Mouse (Mus musculus): Measurements from ENCODE around the gene BC107364.
"Not testable (repeated sequence)": the region's sequence is repeated elsewhere in the genome, so short reads cannot be mapped to it uniquely, and the experiment has no call there.

Gene BC107364

DNA sequence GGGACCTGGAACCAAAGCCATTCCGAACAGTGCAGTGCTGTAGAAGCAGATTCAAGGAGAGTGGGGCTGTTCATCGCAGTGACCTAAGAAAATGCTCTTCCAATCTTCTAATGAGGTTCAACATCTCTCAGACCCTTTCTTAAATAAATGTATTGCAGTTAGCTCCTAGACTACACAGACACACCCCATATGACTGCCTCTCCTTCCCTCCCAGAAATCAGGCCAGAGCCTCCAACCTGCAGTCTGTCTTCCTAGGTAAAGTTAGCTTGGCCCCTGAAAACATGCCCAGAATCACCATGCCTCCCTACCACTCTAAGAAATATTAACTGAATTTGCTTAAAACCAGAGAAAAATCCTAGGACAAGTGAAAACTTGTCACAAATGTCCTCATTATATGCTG lies 33.3 kb upstream of the BC107364 start:
- DNase-seq = no peak

DNA sequence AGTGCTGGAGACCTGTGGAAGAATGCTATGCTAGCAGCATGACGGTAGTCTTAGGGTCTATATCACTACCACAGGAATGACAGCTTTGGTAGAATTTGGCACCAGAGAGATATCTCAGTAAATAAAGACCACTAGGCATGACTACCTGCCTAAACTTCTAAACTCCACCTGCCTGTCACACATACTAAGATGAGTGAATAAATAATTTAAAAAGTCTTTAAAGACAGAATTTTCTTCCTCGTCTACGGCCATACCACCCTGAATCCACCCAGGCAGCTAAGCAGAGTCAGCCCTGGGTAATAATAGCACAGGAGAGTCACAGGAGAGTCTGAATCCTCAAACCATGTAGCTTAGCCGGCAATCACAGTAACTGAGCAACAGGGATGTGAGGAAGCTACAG lies 32.8 kb upstream of the BC107364 start:
- DNase-seq = no peak

DNA sequence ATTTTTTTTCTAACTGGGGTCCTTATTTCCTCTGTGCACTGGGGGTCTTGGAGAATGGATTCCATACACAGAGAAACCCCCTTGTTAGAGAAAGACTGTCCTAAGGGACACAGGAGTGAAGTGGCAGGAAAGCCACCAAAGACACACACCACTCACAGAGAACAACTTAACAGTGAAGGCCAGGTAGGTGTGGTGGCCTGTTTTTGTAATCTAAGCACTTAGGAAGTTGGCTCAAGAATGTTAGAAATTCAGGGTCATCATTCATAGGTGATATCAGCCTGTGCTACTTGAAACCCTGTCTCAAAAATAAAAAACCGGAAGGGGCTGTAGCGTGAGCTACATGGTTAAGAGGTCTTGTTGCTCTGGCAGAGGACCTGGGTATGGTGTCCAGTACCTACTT lies 31.8 kb upstream of the BC107364 start:
- DNase-seq = no peak

DNA sequence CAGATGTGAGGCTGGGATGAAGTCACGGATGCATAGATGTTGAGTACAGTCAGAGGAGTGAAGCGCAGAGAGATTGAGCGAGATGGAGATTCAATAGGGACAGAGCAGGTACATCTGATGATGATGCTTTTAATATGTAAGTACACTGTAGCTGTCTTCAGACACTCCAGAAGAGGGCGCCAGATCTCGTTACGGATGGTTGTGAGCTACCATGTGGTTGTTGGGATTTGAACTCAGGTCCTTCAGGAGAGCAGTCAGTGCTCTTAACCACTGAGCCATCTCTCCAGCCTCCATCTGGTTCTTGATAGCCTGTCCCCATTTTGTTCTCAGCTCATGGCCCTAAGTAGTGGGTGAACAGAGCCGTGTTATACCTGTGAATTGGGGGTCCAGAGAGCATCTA lies 30.9 kb upstream of the BC107364 start:
- not testable (repeated sequence) for DNase-seq

DNA sequence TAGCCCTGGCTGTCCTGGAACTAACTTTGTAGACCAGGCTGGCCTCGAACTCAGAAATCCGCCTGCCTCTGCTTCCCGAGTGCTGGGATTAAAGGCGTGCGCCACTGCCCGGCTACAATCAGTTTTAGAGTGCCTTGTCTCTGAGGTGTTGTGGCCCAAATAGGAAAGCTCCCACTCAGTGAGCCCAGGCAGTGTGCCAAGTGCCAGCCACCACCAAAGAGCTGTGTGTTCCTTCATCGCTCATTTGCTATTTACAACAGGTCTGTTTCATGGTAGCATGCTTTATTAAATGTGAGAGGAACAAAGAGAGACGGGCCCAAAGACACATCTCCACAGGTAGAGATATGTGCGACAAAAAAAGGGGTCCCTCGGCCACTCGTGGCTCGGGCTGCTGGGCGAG lies 30.3 kb upstream of the BC107364 start:
- DNase-seq = no peak

DNA sequence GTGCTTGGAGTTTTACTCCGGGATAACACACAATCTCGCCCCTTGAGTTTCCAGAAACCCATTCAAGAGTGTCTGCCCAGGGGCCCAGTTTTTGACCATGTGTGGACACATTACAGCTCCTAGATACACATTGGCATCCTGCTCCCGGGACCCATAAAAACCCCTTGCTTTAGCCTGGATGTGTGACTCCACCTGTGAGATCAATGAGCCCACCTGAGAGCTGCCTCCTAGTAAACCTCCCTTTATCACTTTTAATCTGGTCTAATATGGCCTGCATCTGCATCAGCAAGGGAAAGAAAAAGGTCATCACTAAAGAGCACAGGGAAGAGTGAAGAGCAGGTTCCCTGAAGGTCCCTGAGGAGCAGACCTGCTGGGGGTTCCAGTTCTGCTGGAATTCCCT lies 29.8 kb upstream of the BC107364 start:
- no peak for DNase-seq

DNA sequence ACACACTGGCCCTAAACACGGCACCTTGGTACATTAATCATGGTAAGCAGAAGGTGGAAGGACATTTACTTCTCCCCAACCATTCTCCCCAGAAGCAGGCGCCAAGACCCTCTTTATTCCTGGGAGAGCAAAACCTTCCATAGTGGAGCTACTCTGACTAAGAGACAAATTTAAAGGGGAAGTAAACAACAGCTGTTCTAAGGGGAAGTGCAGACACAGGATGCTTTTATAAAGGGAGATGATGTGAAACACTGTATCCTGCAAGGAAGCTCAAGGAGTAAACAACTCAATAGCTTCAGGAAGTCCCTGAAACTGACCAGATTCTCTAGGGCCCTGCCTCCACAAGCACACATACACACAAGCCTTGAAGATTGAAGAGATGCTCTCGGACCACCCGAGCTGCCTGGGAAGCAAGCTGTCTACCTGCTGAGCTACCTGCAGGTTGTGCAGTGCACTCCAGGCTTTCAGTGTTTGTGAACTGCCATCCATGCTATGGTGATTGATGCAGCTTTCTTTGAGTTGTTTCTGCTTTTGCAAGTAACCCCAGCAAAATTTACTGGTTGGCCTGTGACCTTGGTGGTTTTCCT lies 28.7 kb upstream of the BC107364 start:
- no peak for DNase-seq

DNA sequence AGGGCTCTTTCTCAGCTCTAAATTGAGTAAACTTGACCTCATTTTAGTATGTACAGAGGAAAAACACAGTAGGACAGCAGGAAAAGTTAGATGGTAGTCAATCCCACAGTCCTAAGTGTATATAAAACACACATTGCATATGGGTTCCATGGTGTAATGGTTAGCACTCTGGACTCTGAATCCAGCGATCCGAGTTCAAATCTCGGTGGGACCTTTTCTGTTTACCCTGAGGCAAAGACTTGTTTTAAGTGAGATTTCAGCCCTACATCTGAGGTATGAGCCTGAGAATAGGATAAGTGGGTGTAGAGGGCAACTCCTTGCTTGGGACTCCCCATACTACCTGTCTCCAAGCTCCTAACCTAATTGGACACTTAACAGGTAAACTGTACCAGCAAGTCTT lies 27.1 kb upstream of the BC107364 start:
- no peak for DNase-seq

DNA sequence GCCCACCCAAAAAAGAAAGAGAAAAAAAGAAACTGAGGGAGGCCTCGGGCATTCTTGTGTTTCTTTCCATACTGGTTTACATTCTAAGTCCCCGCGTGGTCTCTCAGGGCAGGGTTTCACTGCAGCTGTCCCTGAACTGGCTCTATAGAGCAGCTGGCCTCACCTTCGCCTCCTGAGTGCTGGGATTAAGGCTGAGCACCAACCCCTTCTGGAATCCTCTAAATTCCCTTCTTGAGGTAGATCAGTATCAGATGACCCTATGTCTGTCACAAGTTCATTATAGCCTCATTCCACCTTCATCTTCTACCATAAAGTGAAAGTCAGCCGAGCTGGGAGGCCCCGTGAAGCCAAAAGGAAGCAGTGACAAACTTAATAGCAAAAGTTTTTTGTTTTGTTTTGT lies 25.5 kb upstream of the BC107364 start:
- DNase-seq = no peak

DNA sequence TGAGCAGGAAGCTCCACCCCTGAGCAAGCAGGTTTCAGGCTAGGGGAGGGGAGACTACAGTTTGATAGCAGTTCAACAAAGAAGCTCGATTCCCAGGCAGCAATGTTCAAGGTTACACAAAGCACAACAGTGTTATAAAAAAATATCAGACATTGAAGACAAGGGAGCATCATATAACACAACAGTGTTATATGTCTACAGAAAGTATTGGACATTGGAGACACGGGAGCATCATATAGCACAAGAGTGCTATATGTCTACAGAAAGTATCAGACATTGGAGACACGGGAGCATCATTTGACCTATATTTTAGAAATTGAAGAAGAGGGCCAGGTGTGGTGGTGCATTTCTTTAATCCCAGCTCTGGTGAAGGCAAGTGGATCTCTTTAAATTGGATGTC lies 25.0 kb upstream of the BC107364 start:
- no peak for DNase-seq

DNA sequence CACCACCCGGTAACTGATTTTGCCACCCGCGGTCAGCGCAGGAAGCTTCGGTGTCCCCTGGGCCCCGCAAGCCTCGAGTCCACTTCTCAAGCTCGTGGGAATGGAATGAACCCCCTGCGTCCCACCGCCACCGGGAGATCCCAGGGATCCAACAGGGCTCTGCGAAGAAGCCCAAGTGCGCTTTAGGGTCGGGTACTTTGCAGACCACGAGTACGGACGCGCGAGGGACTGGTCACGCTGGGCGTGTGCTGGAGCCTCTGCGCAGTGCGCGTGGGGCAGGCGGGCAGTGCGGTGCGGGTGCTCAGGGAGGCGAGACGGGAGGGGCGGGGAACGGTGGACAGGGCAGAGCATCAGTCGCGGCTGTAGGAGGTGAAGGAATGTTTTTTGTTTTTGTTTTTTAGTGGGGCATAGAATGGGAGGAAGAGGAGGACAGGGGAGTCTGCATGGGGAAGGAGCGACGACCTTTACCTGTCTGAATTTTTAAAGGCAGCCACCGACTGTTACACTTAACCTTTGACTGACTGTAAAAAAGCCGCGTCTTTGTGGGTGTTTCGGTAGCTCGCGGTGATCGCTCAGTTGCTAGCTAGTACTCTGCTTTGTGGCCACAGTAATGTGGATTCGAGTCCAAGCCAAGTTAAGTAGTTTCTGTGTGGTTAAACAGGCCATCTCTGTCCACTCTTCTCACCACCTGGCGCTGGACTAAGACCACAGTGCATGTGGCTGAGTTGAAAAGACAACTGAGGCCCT lies 23.0 kb upstream of the BC107364 start:
- DNase-seq = no peak

DNA sequence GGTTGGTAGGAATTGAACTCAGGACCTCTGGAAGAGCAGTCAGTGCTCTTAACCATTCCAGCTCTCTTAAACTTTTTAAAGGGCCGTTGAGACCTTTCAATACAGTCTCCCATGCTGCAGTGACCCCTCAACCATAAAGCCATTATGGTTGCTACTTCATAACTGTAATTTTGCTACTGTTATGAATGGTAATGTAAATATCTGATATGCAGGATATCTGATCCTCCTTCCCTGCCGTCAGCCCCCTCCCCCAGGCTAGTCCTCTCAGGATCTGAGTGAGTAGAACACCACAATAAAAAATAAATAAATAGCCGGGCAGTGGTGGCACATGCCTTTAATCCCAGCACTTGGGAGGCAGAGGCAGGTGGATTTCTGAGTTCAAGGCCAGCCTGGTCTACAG lies 21.4 kb upstream of the BC107364 start:
- not testable (repeated sequence) for DNase-seq

DNA sequence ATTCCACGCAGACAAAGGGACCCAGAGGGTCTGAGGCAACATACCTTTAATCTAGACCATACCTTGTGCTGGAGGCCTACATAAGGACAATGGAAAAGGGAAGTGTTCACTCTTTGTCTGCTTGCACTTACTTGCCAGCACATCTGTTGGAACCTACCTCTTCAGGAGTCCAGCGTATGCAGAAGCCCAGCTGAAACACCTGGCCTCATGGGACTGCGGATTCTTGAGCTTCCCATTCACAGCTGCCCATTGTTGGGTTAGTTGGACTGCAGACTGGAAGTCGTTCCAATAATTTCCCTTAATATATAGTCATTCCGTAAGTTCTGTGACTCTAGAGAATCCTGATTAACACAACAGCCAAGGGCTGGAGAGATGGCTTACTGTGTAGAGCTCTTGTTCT lies 20.0 kb upstream of the BC107364 start:
- DNase-seq = no peak

DNA sequence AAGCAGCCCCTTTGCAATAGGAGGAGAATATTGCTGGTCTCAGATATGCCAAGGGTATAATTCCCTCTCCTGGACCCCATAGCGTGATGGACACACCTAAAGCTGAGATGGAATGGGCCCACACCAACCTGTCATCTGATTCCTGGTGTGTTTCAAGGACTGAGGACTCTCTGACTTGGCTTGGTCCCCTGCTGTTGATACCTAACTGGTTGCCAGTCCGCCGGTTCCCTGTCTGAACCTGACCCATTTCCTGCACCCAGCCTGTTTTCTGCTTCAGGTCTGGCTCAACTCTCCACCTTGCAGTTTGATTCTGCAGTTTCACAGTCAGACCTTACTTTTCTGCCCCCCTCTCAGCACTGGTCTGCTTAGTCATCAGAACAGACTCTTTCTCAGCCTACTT lies 17.5 kb upstream of the BC107364 start:
- no peak for DNase-seq

DNA sequence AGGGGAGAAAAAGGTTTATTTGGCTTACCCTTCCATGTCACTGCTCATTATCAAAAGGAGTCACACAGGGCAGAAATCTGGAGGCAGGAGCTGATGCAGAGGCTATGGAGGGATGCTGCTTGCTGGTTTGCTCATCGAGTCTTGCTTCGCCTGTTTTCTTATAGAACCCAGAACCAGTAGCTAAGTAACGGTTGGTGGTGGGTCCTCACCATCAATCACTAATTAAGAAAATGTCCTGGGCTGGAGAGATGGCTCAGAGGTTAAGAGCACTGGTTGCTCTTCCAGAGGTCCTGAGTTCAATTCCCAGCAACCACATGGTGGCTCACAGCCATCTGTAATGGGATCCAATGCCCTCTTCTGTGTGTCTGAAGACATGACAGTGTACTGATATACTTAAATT lies 16.2 kb upstream of the BC107364 start:
- not testable (repeated sequence) for DNase-seq

DNA sequence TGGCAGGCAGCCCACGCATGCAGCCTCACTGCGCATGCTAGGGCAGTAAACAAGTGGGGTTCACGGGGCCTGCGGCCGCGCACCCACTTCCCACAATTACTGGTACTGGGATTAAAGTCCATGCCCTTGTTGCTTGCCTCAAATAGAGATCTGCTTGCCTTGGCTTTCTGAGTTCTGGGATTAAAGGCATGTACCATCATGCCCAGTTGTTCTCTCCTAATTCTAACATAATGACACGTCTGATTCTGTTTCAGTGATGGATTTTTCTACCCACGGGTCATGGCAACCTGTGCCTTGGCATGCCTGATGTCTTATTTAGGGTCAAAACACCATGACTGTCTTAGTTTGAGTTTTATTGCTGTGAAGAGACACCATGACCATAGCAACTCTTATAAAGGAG lies 15.5 kb upstream of the BC107364 start:
- no peak for DNase-seq

DNA sequence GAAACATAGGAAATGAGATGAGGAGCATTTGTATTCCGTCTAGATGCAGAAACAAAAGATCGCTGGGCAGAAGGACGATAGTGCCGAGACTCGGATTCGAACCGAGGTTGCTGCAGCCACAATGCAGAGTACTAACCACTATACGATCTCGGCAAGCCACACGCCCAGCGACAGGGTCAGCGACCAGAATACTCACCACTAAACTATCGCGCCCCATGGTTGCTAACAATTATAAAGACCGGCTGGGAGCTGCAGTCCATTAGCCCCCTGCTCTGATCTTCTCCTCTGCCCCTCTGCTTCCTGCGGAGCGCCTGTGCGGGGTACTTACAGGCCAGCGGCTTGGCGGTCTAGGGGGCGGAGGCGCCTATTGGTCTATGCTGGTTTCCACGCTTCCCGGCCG lies 11.8 kb upstream of the BC107364 start:
- DNase-seq = no peak

DNA sequence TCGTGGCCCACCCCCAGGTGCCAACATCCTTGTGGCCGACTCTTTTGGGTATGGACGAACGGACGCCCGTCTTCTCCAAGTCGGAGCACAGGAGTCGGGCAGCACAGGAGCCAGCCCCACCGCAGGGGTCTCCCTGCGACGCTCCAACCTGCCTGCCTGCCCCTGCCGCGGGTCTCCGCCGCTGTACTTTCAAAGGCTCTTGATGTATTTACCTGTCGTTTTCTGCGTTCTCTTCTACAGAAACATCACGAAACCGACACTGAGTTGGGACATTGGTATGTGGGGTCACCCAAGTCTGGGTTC lies 8.4 kb upstream of the BC107364 start:
- not testable (repeated sequence) for DNase-seq

DNA sequence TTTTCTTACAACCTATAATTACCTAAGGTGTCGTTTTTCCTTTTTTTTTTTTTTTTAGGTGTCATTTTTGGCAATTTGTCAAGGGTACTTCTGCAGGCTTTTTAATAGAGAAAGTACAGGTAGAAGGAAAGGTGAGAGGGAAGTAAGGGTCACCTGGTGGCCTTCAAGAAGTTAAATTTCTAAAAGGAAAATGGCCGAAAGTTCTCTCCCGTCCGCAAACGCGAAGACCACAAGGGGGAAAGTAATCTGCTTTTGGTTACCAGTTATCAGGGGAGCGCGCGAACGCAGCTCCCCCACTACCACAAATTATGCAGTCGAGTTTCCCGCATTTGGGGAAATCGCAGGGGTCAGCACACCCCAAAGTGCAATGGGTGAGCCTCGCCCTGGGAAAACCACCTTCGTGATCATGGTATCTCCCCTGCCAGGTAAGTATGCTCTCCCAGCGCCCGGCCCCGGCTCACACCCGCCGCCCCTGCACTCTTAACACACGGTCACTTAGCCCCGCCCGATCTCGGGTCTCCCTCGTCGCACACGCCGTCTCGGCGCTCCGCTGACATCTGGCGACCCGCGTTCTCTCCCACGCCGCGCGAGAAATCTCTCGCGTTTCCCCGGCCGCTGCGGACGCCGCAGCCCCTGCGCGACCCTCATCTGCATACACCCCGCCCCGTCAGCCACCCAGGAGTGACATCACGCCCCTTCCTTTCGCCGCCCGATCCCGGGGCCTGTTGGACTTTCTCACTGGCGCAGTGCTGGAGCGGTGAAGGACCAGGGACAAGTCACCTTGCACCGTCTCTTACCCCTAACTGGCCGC lies 7.9 kb upstream of the BC107364 start:
- DNase-seq = not testable (repeated sequence)

DNA sequence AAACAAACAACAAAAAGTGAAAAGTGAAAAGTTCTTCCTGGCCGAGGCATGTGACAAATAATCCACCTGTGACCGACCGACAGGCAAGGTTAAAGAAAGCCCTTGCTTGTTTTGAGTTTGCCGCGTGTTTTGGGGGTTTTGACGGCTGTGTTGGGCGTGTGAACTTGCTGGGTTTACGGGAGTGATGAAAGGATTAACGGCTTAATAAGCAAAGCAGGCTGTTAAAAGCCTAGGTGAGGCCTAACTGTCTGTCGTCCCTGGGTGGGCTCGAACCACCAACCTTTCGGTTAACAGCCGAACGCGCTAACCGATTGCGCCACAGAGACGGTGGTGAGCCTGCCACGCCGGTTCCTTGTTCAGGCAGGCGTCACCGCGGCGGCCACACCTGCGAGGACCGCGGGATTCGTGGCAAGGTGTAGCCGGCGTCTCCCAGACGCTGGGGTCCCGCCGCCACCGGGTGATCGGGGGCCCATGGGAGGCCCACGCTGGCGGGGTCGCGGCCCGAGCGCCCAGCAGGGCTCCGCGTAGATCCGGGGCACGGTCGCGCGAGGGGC lies 6.9 kb upstream of the BC107364 start:
- not testable (repeated sequence) for DNase-seq

DNA sequence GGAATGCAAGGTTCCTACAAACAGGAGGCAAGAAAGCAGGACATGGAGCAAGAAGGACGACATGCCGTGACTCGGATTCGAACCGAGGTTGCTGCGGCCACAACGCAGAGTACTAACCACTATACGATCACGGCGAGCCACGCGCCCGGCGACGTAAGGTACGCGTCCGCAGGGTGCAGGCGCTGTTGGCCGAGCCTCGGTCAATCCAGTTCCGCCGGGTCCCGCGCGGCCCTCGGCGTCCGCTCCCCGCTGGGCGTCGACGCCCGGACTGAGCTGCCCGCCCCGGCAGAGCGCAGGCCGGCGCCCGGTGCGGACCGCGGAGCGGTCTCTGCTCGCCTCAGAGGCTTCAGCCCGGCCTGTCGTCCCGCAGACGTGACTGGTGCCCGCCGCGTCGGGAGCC lies 5.9 kb upstream of the BC107364 start:
- DNase-seq = not testable (repeated sequence)

DNA sequence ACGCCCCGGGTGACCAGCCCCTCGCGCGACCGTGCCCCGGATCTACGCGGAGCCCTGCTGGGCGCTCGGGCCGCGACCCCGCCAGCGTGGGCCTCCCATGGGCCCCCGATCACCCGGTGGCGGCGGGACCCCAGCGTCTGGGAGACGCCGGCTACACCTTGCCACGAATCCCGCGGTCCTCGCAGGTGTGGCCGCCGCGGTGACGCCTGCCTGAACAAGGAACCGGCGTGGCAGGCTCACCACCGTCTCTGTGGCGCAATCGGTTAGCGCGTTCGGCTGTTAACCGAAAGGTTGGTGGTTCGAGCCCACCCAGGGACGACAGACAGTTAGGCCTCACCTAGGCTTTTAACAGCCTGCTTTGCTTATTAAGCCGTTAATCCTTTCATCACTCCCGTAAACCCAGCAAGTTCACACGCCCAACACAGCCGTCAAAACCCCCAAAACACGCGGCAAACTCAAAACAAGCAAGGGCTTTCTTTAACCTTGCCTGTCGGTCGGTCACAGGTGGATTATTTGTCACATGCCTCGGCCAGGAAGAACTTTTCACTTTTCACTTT lies 847 bp downstream of the BC107364 start:
- DNase-seq = not testable (repeated sequence)

DNA sequence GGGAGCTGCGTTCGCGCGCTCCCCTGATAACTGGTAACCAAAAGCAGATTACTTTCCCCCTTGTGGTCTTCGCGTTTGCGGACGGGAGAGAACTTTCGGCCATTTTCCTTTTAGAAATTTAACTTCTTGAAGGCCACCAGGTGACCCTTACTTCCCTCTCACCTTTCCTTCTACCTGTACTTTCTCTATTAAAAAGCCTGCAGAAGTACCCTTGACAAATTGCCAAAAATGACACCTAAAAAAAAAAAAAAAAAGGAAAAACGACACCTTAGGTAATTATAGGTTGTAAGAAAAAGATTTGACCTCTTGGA lies 1.6 kb downstream of the BC107364 start:
- DNase-seq = not testable (repeated sequence)

All from kidney, adult 8-10 months (tissue).